Mouse (Mus musculus) MN1 (cell line): ENCODE results near the gene Madd.

Source experiments
- DNase-seq: peaks from one replicate; pipeline ENCODE4 v3.0.0-alpha.2; 2016; ENCODE audit warnings: low spot score

The Madd gene

DNA sequence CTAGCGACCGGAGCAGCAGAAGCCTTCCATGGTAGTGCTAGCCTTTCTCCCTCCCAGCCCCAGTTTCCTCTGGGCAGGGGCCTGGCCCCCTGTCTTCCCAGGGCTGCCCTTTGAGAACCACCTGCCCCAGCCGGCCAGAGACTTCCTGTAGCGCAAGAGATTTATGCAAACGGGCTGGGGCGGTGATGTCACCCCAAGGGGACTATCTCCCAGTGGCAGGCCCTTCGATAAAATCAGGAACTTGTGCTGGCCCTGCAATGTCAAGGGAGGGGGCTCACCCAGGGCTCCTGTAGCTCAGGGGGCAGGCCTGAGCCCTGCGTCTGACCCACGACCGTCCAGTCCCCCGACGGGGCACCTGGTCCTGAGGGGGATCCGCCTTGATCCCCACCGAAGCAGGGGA, 87.1 kb downstream of the Madd start:
- DNase-seq: no peak

DNA sequence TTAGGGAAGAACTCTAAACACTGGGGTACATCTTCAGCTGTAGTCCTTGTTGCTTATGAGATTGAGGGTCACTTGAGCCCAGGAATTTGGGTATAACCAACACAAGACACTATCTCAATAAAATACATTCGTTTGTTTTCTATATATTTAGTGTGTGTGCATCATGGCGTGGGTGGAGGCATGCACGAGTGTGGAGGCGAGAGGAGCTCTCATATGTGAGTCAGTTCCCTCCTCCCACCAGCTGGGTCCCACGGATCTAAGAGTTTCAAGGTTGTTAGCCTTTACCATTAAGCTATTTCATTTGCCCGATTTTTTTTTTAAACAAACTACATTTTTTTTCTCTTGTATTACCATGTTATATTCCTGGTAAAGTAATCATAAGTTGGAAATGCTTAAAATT, 92.8 kb downstream of the Madd start:
- no peak for DNase-seq

DNA sequence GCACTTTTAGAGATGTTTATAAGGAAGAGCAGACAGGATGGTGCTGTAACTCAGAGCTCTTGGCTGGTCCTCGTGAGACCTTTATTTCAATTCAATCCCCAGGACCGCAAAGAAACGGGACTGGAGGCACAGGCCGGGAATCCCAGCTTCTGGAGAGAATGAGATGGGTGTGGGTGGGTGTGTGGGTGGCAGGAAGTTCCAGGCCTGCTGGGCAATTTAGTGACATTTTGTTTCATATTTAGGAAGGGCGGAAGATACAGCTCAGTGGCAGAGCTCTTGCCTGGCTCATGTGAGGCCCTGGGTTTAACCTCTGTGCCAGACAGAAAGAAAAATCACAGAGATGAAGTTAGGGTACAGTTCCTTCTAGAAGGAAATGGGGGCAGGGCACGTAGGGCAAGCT, 93.4 kb downstream of the Madd start:
- DNase-seq: no peak

DNA sequence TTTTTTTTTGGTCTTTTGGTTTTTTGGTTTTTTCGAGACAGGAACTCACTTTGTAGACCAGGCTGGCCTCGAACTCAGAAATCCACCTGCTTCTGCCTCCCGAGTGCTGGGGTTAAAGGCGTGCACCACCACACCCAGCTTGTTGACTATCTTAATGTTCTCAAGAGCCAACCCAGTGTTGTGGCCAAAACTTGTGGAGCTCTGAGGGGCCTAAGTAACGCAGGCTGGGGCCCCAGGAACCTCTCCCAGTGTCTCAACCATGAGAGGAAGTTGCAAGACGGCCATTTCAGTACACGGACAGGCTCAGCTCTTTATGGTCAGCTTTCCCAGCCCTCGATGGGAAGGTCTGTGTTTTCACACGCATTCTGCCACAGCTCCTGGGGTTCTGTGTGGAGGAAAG, 94.7 kb downstream of the Madd start:
- DNase-seq: no peak

DNA sequence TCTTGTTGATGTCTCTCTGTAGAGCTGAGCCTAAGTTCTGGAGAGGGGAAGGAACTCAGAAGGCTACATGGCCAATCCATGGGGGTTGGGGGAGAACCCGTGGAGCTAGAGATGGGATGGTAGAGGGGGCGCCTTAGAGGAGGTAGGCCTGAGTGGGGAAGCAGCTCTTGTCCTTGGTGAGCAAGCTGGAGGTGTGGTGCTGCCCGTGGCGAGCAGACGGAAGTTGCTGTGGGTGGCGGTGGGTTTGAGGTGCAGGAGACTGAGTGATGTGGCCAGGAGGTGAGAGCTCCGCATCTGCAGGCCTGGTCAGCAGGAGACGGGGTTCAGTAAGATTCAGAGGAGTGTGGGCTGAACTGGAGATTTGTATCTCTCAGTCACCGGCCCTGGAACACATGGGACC, 96.2 kb downstream of the Madd start:
- no peak for DNase-seq
